Mouse (Mus musculus) heart, embryonic 13.5 days (tissue): ENCODE results near the gene Haus8. TPM values are rescaled to one million over a fixed set of nuclear protein-coding genes. Genes with fewer than 3 reads are reported as not detected.
"Not testable (repeated sequence)": the region's sequence is repeated elsewhere in the genome, so short reads cannot be mapped to it uniquely, and the experiment has no call there.

Experiments
- ATAC-seq: fragments of 200-750 bp; cut with Nextera tagmentation; 2 replicates; pipeline ENCODE4 v1.8.0; 2017; ENCODE audit warnings: moderate TSS enrichment; ENCODE audit not compliant: insufficient number of reproducible peaks, low FRiP score, low TSS enrichment; ENCODE audit errors: extremely low read depth
- H3K27ac ChIP-seq: fragments of 300-500 bp; sonication (generic); replicated peaks from 2 replicates; pipeline ENCODE4 v1.5.1; 2015; ENCODE audit warnings: moderate library complexity, mild to moderate bottlenecking, inconsistent platforms
- H3K27me3 ChIP-seq: fragments of 300-500 bp; sonication (generic); replicated peaks from 2 replicates; pipeline ENCODE4 v1.6.1; 2015; ENCODE audit warnings: mild to moderate bottlenecking, inconsistent platforms
- H3K36me3 ChIP-seq: fragments of 300-500 bp; sonication (generic); 2 replicates; pipeline ENCODE4 v1.6.1; 2015; ENCODE audit warnings: mild to moderate bottlenecking, inconsistent platforms
- H3K4me1 ChIP-seq: fragments of 300-500 bp; sonication (generic); 2 replicates; pipeline ENCODE4 v1.6.1; 2015; ENCODE audit warnings: inconsistent platforms
- H3K4me2 ChIP-seq: fragments of 300-500 bp; sonication (generic); 2 replicates; pipeline ENCODE4 v1.6.1; 2015; ENCODE audit warnings: inconsistent platforms, mild to moderate bottlenecking, moderate library complexity
- H3K4me3 ChIP-seq: fragments of 300-500 bp; sonication (generic); 2 replicates; pipeline ENCODE4 v1.5.1; 2015; ENCODE audit warnings: moderate library complexity, mild to moderate bottlenecking, inconsistent platforms
- H3K9ac ChIP-seq: fragments of 300-500 bp; sonication (generic); 2 replicates; pipeline ENCODE4 v1.6.1; 2015; ENCODE audit warnings: inconsistent platforms, mild to moderate bottlenecking, moderate library complexity
- H3K9me3 ChIP-seq: fragments of 300-500 bp; sonication (generic); 2 replicates; pipeline ENCODE4 v1.6.1; 2016; ENCODE audit warnings: inconsistent platforms
- WGBS: fragments of 180-500 bp; shearing (Covaris S2); methylation state at CpG from one replicate; pipeline ENCODE4 v1.1.7; 2015; ENCODE audit warnings: mixed read lengths; 5-methylcytosine and 5-hydroxymethylcytosine counted together
- polyA plus RNA-seq: library from polyadenylated mRNA; unstranded; fragments of >200 nt; fragmentation: Nextera tagmentation; extraction: Ambion mirVana; gene quantifications from 2 replicates; pipeline ENCODE4 v1.2.1, GENCODE M21; 2015

Gene Haus8
- polyA plus RNA-seq, 1 experiment from 2014 or later: 126 TPM

GRCm38 (mm10) chr8:71248203-71248602 lies 24.5 kb downstream of the Haus8 start:
- H3K9ac ChIP-seq: no peak overlapping the region
- no peaks in the 10 kb centered on the region for H3K4me1 ChIP-seq
- H3K4me2 ChIP-seq: no peak overlapping the region
- no peaks in the 10 kb centered on the region for H3K9me3 ChIP-seq
- no peak for ATAC-seq
- H3K27ac ChIP-seq: no peak overlapping the region
- H3K27me3 ChIP-seq: no peaks in the 10 kb centered on the region
- WGBS: 84% methylated on average over 1 of the region's 1 CpGs
- no peak overlapping the region for H3K4me3 ChIP-seq
- peaks cover 39% of the 10 kb centered on the region for H3K36me3 ChIP-seq

- Histone ChIP-seq H3K9me3 (no peaks in the 10 kb centered on the region), H3K4me1 (no peaks in the 10 kb centered on the region), H3K4me3 (no peak overlapping the region), H3K9ac (no peak overlapping the region), H3K4me2 (no peak overlapping the region), H3K27me3 (no peaks in the 10 kb centered on the region), H3K36me3 (peaks cover 7% of the 10 kb centered on the region; the same call in 1 of the 2 replicates), H3K27ac (no peak overlapping the region)
- ATAC-seq: no peak
- WGBS: 73% methylated on average over 2 of the region's 2 CpGs
Observed at GRCm38 (mm10) chr8:71242757-71243156, 30.0 kb downstream of the Haus8 start.

- H3K4me1 ChIP-seq: no peaks in the 10 kb centered on the region
- no peak overlapping the region for H3K4me3 ChIP-seq
- ATAC-seq: no peak
- no peaks in the 10 kb centered on the region for H3K27me3 ChIP-seq
- no peak overlapping the region for H3K9ac ChIP-seq
- WGBS: 42% methylated on average over 2 of the region's 2 CpGs
- H3K9me3 ChIP-seq: no peaks in the 10 kb centered on the region
- H3K36me3 ChIP-seq: no peaks in the 10 kb centered on the region
- H3K27ac ChIP-seq: no peak overlapping the region
- H3K4me2 ChIP-seq: no peak overlapping the region
Observed at GRCm38 (mm10) chr8:71224560-71224959, 48.2 kb downstream of the Haus8 start.

GRCm38 (mm10) chr8:71214266-71214665 lies 58.5 kb downstream of the Haus8 start:
- WGBS: 52% methylated on average over 5 of the region's 5 CpGs

GRCm38 (mm10) chr8:71205541-71205967 lies 67.2 kb downstream of the Haus8 start:
- not testable (repeated sequence) for H3K27me3 ChIP-seq, H3K27ac ChIP-seq, H3K9me3 ChIP-seq, H3K4me1 ChIP-seq, H3K36me3 ChIP-seq, ATAC-seq
- WGBS: 12% methylated on average over 8 of the region's 11 CpGs
- Histone ChIP-seq H3K4me3 (peak overlapping the region; percentile 41), H3K4me2 (peak overlapping the region; percentile 60), H3K9ac (peak overlapping the region; percentile 67; the same call in 1 of the 2 replicates)

More at GRCm38 (mm10) chr8:71214266-71214665, 58.5 kb downstream of the Haus8 start:
- not testable (repeated sequence) for H3K9me3 ChIP-seq, H3K4me1 ChIP-seq, H3K4me2 ChIP-seq, ATAC-seq, H3K27ac ChIP-seq, H3K36me3 ChIP-seq, H3K9ac ChIP-seq, H3K27me3 ChIP-seq, H3K4me3 ChIP-seq

Other genes with a start within 250 kb of the Haus8 start
- gene Myo9b, start 220 bp downstream of the Haus8 start, polyA plus RNA-seq: 14.5 and 16.3 TPM in 2 replicates
- gene Use1, start 93.9 kb upstream of the Haus8 start, polyA plus RNA-seq: 69.1 and 78.1 TPM in 2 replicates
- gene Ocel1, start 98.4 kb upstream of the Haus8 start, polyA plus RNA-seq: 4.3 and 4.4 TPM in 2 replicates
- 36.6 and 40.9 TPM in 2 replicates for gene Nr2f6, start 109.0 kb upstream of the Haus8 start, polyA plus RNA-seq
- 9.2 and 10.2 TPM in 2 replicates for gene Ushbp1, start 122.9 kb upstream of the Haus8 start, polyA plus RNA-seq
- gene Babam1, start 123.9 kb upstream of the Haus8 start, polyA plus RNA-seq: 89.7 and 91.8 TPM in 2 replicates
- 27.6 and 29.4 TPM in 2 replicates for gene Ankle1, start 133.1 kb upstream of the Haus8 start, polyA plus RNA-seq
- 33.0 and 35.5 TPM in 2 replicates for gene Abhd8, start 190.7 kb upstream of the Haus8 start, polyA plus RNA-seq
- gene Mrpl34, start 192.0 kb upstream of the Haus8 start, polyA plus RNA-seq: 165 and 186 TPM in 2 replicates
- gene Dda1, start 196.3 kb upstream of the Haus8 start, polyA plus RNA-seq: 75.6 and 87.1 TPM in 2 replicates
- gene Ano8, start 213.0 kb upstream of the Haus8 start, polyA plus RNA-seq: 0.63 and 0.78 TPM in 2 replicates
- 11.6 and 12.6 TPM in 2 replicates for gene Gtpbp3, start 215.2 kb upstream of the Haus8 start, polyA plus RNA-seq
- 133 and 135 TPM in 2 replicates for gene Plvap, start 238.8 kb upstream of the Haus8 start, polyA plus RNA-seq